Mouse (Mus musculus): ENCODE data around the gene Spg7. TPM values are rescaled to one million over a fixed set of nuclear protein-coding genes. Genes with fewer than 3 reads are reported as not detected.

Spg7 gene
- total and polyA plus RNA-seq, 3 experiments, result 20.8 to 35.2 (median 26.1) TPM

- Histone ChIP-seq H3K9me3 (replicated peaks; ENCODE audit: low read length) (peaks cover 2% of the 10 kb centered on the region), H3K27me3 (replicated peaks) (peaks cover 36% of the 10 kb centered on the region), H3K4me1 (ENCODE audit: control insufficient read depth in 1 of 2, insufficient read depth in 2 of 2) (no peaks in the 10 kb centered on the region), H3K4me2 (ENCODE audit: insufficient read depth, low read depth, poor library complexity, severe bottlenecking) (no peak overlapping the region), H3K9ac (ENCODE audit: insufficient read depth, low read depth) (no peak overlapping the region), H3K79me2 (replicated peaks; ENCODE audit: control insufficient read depth, extremely low read depth, insufficient read depth, poor library complexity, severe bottlenecking) (no peaks in the 10 kb centered on the region), H3K36me3 (replicated peaks in 1 of 2; ENCODE audit: control insufficient read depth in 1 of 2, insufficient read depth in 1 of 2, low read length in 1 of 2) (no peaks in the 10 kb centered on the region), H3K4me3 (replicated peaks in 1 of 3; ENCODE audit: low read depth in 2 of 3, low read length in 2 of 3, poor library complexity in 1 of 3) (no peak overlapping the region), H3K27ac (ENCODE audit: insufficient read depth, low read depth) (no peak overlapping the region)
- in situ Hi-C loops (cut with MboI; ENCODE audit: low pct_ligation_motif_present, low pct_unique_long_range_greater_than_20kb, low sequenced_read_pairs) (no loop called here), dilution Hi-C loops (cut with MboI; ENCODE audit: extremely low pct_ligation_motif_present, extremely low pct_unique_long_range_greater_than_20kb, low sequenced_read_pairs) (no loop called here)
- no peak for DNase-seq (ENCODE audit: extremely low read depth)
- no peak for TF ChIP-seq MAZ (IDR thresholded peaks at IDR 0.05; ENCODE audit: low read depth, low read length)
- no peak for TF ChIP-seq TCF12 (IDR thresholded peaks at IDR 0.05; ENCODE audit: low read depth, low read length)
- no peak for TF ChIP-seq RAD21 (IDR thresholded peaks at IDR 0.05; ENCODE audit: low read depth, low read length)
- no peak for TF ChIP-seq PAX5 (IDR thresholded peaks at IDR 0.05; ENCODE audit: low read length)
- no peak for TF ChIP-seq ZNF384 (IDR thresholded peaks at IDR 0.05; ENCODE audit: low read depth, low read length)
- TF ChIP-seq ELF1 (IDR thresholded peaks at IDR 0.05; ENCODE audit: low read depth, low read length), result no peak
- TF ChIP-seq POLR2A (IDR thresholded peaks at IDR 0.05; ENCODE audit: low read depth, low read length), result no peak
- no peak for TF ChIP-seq NELFE (IDR thresholded peaks at IDR 0.05; ENCODE audit: low read depth, low read length)
- TF ChIP-seq HCFC1 (IDR thresholded peaks at IDR 0.05; ENCODE audit: low read depth, low read length), result no peak
- no peak for TF ChIP-seq MXI1 (IDR thresholded peaks at IDR 0.05; ENCODE audit: low read depth, low read length)
- no peak for TF ChIP-seq SMC3 (IDR thresholded peaks at IDR 0.05; ENCODE audit: low read depth, low read length)
- no peak for TF ChIP-seq ZKSCAN1 (IDR thresholded peaks at IDR 0.05; ENCODE audit: borderline replicate concordance, low read depth, low read length)
- no peak for TF ChIP-seq JUND (conservative IDR thresholded peaks at IDR 0.05; ENCODE audit: low read depth, low read length)
Measured at GRCm38 (mm10) chr8:123146390-123146789, 83.6 kb downstream of the Spg7 start.

Other genes with a start within 250 kb of the Spg7 start
- not detected in 2 replicates for gene Cdh15, start 215.0 kb upstream of the Spg7 start, total RNA-seq (2012; rRNA removed)
- not detected in 2 replicates for gene Cdh15, start 215.0 kb upstream of the Spg7 start, total RNA-seq (2014; rRNA removed)
- gene Cdh15, start 215.0 kb upstream of the Spg7 start, polyA plus RNA-seq (2012; ENCODE audit: insufficient read length, low read depth), result not detected in 2 replicates
- gene Ankrd11, start 20.7 kb upstream of the Spg7 start, total RNA-seq (2012; rRNA removed), result 51.1 and 60.7 TPM in 2 replicates
- gene Ankrd11, start 20.7 kb upstream of the Spg7 start, total RNA-seq (2014; rRNA removed), result 37.4 and 37.7 TPM in 2 replicates
- 74.1 and 74.9 TPM in 2 replicates for gene Ankrd11, start 20.7 kb upstream of the Spg7 start, polyA plus RNA-seq (2012; ENCODE audit: insufficient read length, low read depth)
- gene Rpl13, start 39.4 kb downstream of the Spg7 start, total RNA-seq (2012; rRNA removed), result 3,361 and 3,721 TPM in 2 replicates
- gene Rpl13, start 39.4 kb downstream of the Spg7 start, total RNA-seq (2014; rRNA removed), result 2,646 and 2,709 TPM in 2 replicates
- 973 and 1,610 TPM in 2 replicates for gene Rpl13, start 39.4 kb downstream of the Spg7 start, polyA plus RNA-seq (2012; ENCODE audit: insufficient read length, low read depth)
- gene Cpne7, start 54.4 kb downstream of the Spg7 start, total RNA-seq (2012; rRNA removed), result 0.08 TPM in 1 of 2 replicates, not detected in the other
- not detected in 2 replicates for gene Cpne7, start 54.4 kb downstream of the Spg7 start, total RNA-seq (2014; rRNA removed)
- not detected in 2 replicates for gene Cpne7, start 54.4 kb downstream of the Spg7 start, polyA plus RNA-seq (2012; ENCODE audit: insufficient read length, low read depth)
- gene Sult5a1, start 95.4 kb downstream of the Spg7 start, total RNA-seq (2012; rRNA removed), result 0.25 and 0.68 TPM in 2 replicates
- gene Sult5a1, start 95.4 kb downstream of the Spg7 start, total RNA-seq (2014; rRNA removed), result not detected in 2 replicates
- gene Sult5a1, start 95.4 kb downstream of the Spg7 start, polyA plus RNA-seq (2012; ENCODE audit: insufficient read length, low read depth), result not detected in 2 replicates
- gene Dpep1, start 123.3 kb downstream of the Spg7 start, total RNA-seq (2012; rRNA removed), result not detected in 2 replicates
- not detected in 2 replicates for gene Dpep1, start 123.3 kb downstream of the Spg7 start, total RNA-seq (2014; rRNA removed)
- gene Dpep1, start 123.3 kb downstream of the Spg7 start, polyA plus RNA-seq (2012; ENCODE audit: insufficient read length, low read depth), result not detected in 2 replicates
- 69.5 and 103 TPM in 2 replicates for gene Chmp1a, start 149.8 kb downstream of the Spg7 start, total RNA-seq (2012; rRNA removed)
- 80.8 and 83.2 TPM in 2 replicates for gene Chmp1a, start 149.8 kb downstream of the Spg7 start, total RNA-seq (2014; rRNA removed)
- 67.0 and 67.5 TPM in 2 replicates for gene Chmp1a, start 149.8 kb downstream of the Spg7 start, polyA plus RNA-seq (2012; ENCODE audit: insufficient read length, low read depth)
- gene Spata33, start 149.9 kb downstream of the Spg7 start, total RNA-seq (2012; rRNA removed), result 0.38 and 0.46 TPM in 2 replicates
- gene Spata33, start 149.9 kb downstream of the Spg7 start, total RNA-seq (2014; rRNA removed), result 0.35 and 0.36 TPM in 2 replicates
- 0.41 and 0.44 TPM in 2 replicates for gene Spata33, start 149.9 kb downstream of the Spg7 start, polyA plus RNA-seq (2012; ENCODE audit: insufficient read length, low read depth)
- gene Cdk10, start 161.9 kb downstream of the Spg7 start, total RNA-seq (2012; rRNA removed), result 33.7 and 35.7 TPM in 2 replicates
- 24.8 and 28.6 TPM in 2 replicates for gene Cdk10, start 161.9 kb downstream of the Spg7 start, total RNA-seq (2014; rRNA removed)
- 33.9 and 38.0 TPM in 2 replicates for gene Cdk10, start 161.9 kb downstream of the Spg7 start, polyA plus RNA-seq (2012; ENCODE audit: insufficient read length, low read depth)
- 2.1 and 2.3 TPM in 2 replicates for gene Spata2l, start 173.3 kb downstream of the Spg7 start, total RNA-seq (2012; rRNA removed)
- 0.63 and 0.95 TPM in 2 replicates for gene Spata2l, start 173.3 kb downstream of the Spg7 start, total RNA-seq (2014; rRNA removed)
- gene Spata2l, start 173.3 kb downstream of the Spg7 start, polyA plus RNA-seq (2012; ENCODE audit: insufficient read length, low read depth), result 1.4 and 1.9 TPM in 2 replicates
- gene Zfp276, start 191.3 kb downstream of the Spg7 start, total RNA-seq (2012; rRNA removed), result 9.6 and 10.2 TPM in 2 replicates
- gene Zfp276, start 191.3 kb downstream of the Spg7 start, total RNA-seq (2014; rRNA removed), result 5.5 and 5.9 TPM in 2 replicates
- 8.7 and 9.2 TPM in 2 replicates for gene Zfp276, start 191.3 kb downstream of the Spg7 start, polyA plus RNA-seq (2012; ENCODE audit: insufficient read length, low read depth)
- gene Vps9d1, start 191.4 kb downstream of the Spg7 start, total RNA-seq (2012; rRNA removed), result 5.2 and 5.5 TPM in 2 replicates
- gene Vps9d1, start 191.4 kb downstream of the Spg7 start, total RNA-seq (2014; rRNA removed), result 2.8 and 3.1 TPM in 2 replicates
- 6.3 and 9.7 TPM in 2 replicates for gene Vps9d1, start 191.4 kb downstream of the Spg7 start, polyA plus RNA-seq (2012; ENCODE audit: insufficient read length, low read depth)

Data from CH12.LX (cell line).